Mouse (Mus musculus): ENCODE results near the gene Limk1. TPM values are rescaled to one million over a fixed set of nuclear protein-coding genes. Genes with fewer than 3 reads are reported as not detected.
"Not testable (repeated sequence)": the region's sequence is repeated elsewhere in the genome, so short reads cannot be mapped to it uniquely, and the experiment has no call there.

Limk1 gene
- polyA plus RNA-seq, 1 experiment: 7.3 TPM

- H3K4me3 ChIP-seq (ENCODE audit: insufficient read depth, low read depth, low read length): no peak overlapping the region
- H3K4me1 ChIP-seq (ENCODE audit: control insufficient read depth, insufficient read depth, low read length): no peaks in the 10 kb centered on the region
- no peak for TF ChIP-seq CTCF (conservative IDR thresholded peaks at IDR 0.05; ENCODE audit: insufficient read depth, insufficient read length, low read depth, low read length)
- TF ChIP-seq POLR2A (IDR thresholded peaks at IDR 0.05; ENCODE audit: low read depth, low read length): no peak
- WGBS: 86% methylated on average over 20 of the region's 20 CpGs
- H3K27ac ChIP-seq (ENCODE audit: insufficient read depth, low read depth, low read length): no peak overlapping the region
- no peaks in the 10 kb centered on the region for H3K27me3 ChIP-seq (replicated peaks; ENCODE audit: control insufficient read depth, insufficient read depth, low read length)
- no peaks in the 10 kb centered on the region for H3K36me3 ChIP-seq (ENCODE audit: control insufficient read depth, insufficient read depth, low read length)
- no peak for DNase-seq
These were observed 19.2 kb downstream of the Limk1 start for GRCm38 (mm10) chr5:134669001-134669708.

- Histone ChIP-seq H3K4me3 (ENCODE audit: insufficient read depth, low read depth, low read length) (no peak overlapping the region), H3K27ac (ENCODE audit: insufficient read depth, low read depth, low read length) (no peak overlapping the region), H3K27me3 (replicated peaks; ENCODE audit: control insufficient read depth, insufficient read depth, low read length) (no peaks in the 10 kb centered on the region), H3K36me3 (ENCODE audit: control insufficient read depth, insufficient read depth, low read length) (no peaks in the 10 kb centered on the region), H3K4me1 (ENCODE audit: control insufficient read depth, insufficient read depth, low read length) (no peaks in the 10 kb centered on the region)
- peak; percentile 44 for DNase-seq
- TF ChIP-seq POLR2A (IDR thresholded peaks at IDR 0.05; ENCODE audit: low read depth, low read length) (no peak), CTCF (conservative IDR thresholded peaks at IDR 0.05; ENCODE audit: insufficient read depth, insufficient read length, low read depth, low read length) (peak; percentile 60)
- WGBS: 62% methylated on average over 8 of the region's 8 CpGs
These were observed 19.9 kb downstream of the Limk1 start for GRCm38 (mm10) chr5:134668495-134668894.

GRCm38 (mm10) chr5:134656708-134657107, 31.7 kb downstream of the Limk1 start:
- no peaks in the 10 kb centered on the region for H3K27me3 ChIP-seq (replicated peaks; ENCODE audit: control insufficient read depth, insufficient read depth, low read length)
- no peak overlapping the region for H3K4me3 ChIP-seq (ENCODE audit: insufficient read depth, low read depth, low read length)
- no peak for TF ChIP-seq CTCF (conservative IDR thresholded peaks at IDR 0.05; ENCODE audit: insufficient read depth, insufficient read length, low read depth, low read length)
- no peak for TF ChIP-seq POLR2A (IDR thresholded peaks at IDR 0.05; ENCODE audit: low read depth, low read length)
- H3K36me3 ChIP-seq (ENCODE audit: control insufficient read depth, insufficient read depth, low read length): no peaks in the 10 kb centered on the region
- H3K27ac ChIP-seq (ENCODE audit: insufficient read depth, low read depth, low read length): no peak overlapping the region
- WGBS: 87% methylated on average over 4 of the region's 4 CpGs
- DNase-seq: no peak
- no peaks in the 10 kb centered on the region for H3K4me1 ChIP-seq (ENCODE audit: control insufficient read depth, insufficient read depth, low read length)

GRCm38 (mm10) chr5:134652015-134652414, 36.4 kb downstream of the Limk1 start:
- 15% methylated on average over 7 of the region's 7 CpGs for WGBS
- H3K27me3 ChIP-seq (replicated peaks; ENCODE audit: control insufficient read depth, insufficient read depth, low read length): no peaks in the 10 kb centered on the region

GRCm38 (mm10) chr5:134650926-134651325, 37.5 kb downstream of the Limk1 start:
- Histone ChIP-seq H3K36me3 (ENCODE audit: control insufficient read depth, insufficient read depth, low read length) (no peaks in the 10 kb centered on the region), H3K4me3 (ENCODE audit: insufficient read depth, low read depth, low read length) (no peak overlapping the region), H3K27me3 (replicated peaks; ENCODE audit: control insufficient read depth, insufficient read depth, low read length) (no peaks in the 10 kb centered on the region), H3K4me1 (ENCODE audit: control insufficient read depth, insufficient read depth, low read length) (no peaks in the 10 kb centered on the region), H3K27ac (ENCODE audit: insufficient read depth, low read depth, low read length) (no peak overlapping the region)
- 57% methylated on average over 5 of the region's 5 CpGs for WGBS
- DNase-seq: peak; percentile 61
- peak; percentile 69 for TF ChIP-seq CTCF (conservative IDR thresholded peaks at IDR 0.05; ENCODE audit: insufficient read depth, insufficient read length, low read depth, low read length)
- TF ChIP-seq POLR2A (IDR thresholded peaks at IDR 0.05; ENCODE audit: low read depth, low read length): no peak

More at GRCm38 (mm10) chr5:134652015-134652414, 36.4 kb downstream of the Limk1 start:
- Histone ChIP-seq H3K4me1 (ENCODE audit: control insufficient read depth, insufficient read depth, low read length) (no peaks in the 10 kb centered on the region), H3K4me3 (ENCODE audit: insufficient read depth, low read depth, low read length) (no peak overlapping the region), H3K27ac (ENCODE audit: insufficient read depth, low read depth, low read length) (no peak overlapping the region), H3K36me3 (ENCODE audit: control insufficient read depth, insufficient read depth, low read length) (no peaks in the 10 kb centered on the region)
- no peak for TF ChIP-seq POLR2A (IDR thresholded peaks at IDR 0.05; ENCODE audit: low read depth, low read length)
- TF ChIP-seq CTCF (conservative IDR thresholded peaks at IDR 0.05; ENCODE audit: insufficient read depth, insufficient read length, low read depth, low read length): no peak
- DNase-seq: no peak

- not testable (repeated sequence) for DNase-seq
These were observed 39.4 kb downstream of the Limk1 start for GRCm38 (mm10) chr5:134648976-134649375.

GRCm38 (mm10) chr5:134647394-134647793, 41.0 kb downstream of the Limk1 start:
- no peaks in the 10 kb centered on the region for H3K27me3 ChIP-seq (replicated peaks; ENCODE audit: control insufficient read depth, insufficient read depth, low read length)
- 82% methylated on average over 2 of the region's 2 CpGs for WGBS
- no peak for DNase-seq
- no peak overlapping the region for H3K27ac ChIP-seq (ENCODE audit: insufficient read depth, low read depth, low read length)
- no peak for TF ChIP-seq CTCF (conservative IDR thresholded peaks at IDR 0.05; ENCODE audit: insufficient read depth, insufficient read length, low read depth, low read length)
- no peak for TF ChIP-seq POLR2A (IDR thresholded peaks at IDR 0.05; ENCODE audit: low read depth, low read length)
- H3K4me1 ChIP-seq (ENCODE audit: control insufficient read depth, insufficient read depth, low read length): no peaks in the 10 kb centered on the region
- no peak overlapping the region for H3K4me3 ChIP-seq (ENCODE audit: insufficient read depth, low read depth, low read length)
- H3K36me3 ChIP-seq (ENCODE audit: control insufficient read depth, insufficient read depth, low read length): no peaks in the 10 kb centered on the region

More at GRCm38 (mm10) chr5:134648976-134649375, 39.4 kb downstream of the Limk1 start:
- H3K27ac ChIP-seq (ENCODE audit: insufficient read depth, low read depth, low read length); H3K36me3 ChIP-seq (ENCODE audit: control insufficient read depth, insufficient read depth, low read length); H3K27me3 ChIP-seq (replicated peaks; ENCODE audit: control insufficient read depth, insufficient read depth, low read length); H3K4me1 ChIP-seq (ENCODE audit: control insufficient read depth, insufficient read depth, low read length); H3K4me3 ChIP-seq (ENCODE audit: insufficient read depth, low read depth, low read length): not testable (repeated sequence)
- WGBS: 73% methylated on average over 4 of the region's 4 CpGs

Data from kidney, adult 2 months (tissue).